Mouse (Mus musculus): ENCODE results near the gene H2afy.
"Not testable (repeated sequence)": the region's sequence is repeated elsewhere in the genome, so short reads cannot be mapped to it uniquely, and the experiment has no call there.

Gene H2afy

DNA sequence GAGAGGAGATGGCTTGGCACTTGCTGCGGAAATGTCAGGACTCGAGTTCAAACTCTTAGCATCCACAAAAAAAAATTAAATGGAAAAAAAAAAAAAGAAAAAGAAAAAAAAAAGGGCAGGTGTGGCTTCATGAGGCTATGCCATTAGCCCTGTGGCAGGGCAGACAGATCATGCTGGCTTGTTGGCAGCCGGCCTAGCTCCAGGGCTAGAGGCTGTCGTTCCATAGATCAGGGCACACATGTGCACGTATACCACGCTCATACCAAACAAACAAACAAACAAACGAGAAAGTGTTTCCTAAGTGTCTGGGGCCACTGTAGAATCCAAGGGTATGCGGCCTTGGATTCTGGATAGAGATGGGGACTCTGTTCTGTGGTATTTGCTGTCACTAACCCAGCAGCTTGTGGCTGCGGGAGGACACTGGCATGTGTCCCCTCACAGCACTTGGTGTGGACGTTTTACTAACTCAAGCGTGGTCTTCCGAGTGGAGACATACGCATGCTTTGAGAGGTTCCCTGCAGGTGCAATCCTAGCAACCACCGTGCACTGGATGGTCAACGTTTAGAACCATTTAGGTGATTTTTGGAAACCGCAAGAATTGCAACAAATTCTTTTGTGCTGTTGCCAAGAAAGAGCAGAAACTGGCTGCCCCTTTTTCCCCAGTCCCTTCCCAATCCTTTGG, 64.4 kb downstream of the H2afy start:
- DNase-seq (ENCODE audit: low read depth) = no peak

DNA sequence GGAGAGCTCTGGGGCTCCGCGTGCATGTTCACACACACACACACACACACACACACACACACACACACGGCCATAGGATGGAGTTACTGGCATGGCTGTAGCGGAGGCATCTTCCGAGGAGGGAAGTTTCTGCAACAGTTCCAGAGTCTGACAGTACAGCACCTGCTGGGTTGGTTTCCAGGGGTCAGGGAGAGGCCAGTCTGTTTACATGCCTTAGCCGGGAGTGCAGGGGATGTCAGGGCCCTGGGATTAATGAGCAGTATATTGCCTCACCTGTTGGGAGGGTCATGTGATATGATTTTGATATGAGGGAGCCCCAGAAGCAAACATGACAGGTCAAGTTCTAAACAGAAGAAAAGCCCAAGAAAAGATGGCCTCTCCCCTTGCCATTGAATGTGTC, 66.5 kb downstream of the H2afy start:
- no peak for DNase-seq (ENCODE audit: low read depth)

DNA sequence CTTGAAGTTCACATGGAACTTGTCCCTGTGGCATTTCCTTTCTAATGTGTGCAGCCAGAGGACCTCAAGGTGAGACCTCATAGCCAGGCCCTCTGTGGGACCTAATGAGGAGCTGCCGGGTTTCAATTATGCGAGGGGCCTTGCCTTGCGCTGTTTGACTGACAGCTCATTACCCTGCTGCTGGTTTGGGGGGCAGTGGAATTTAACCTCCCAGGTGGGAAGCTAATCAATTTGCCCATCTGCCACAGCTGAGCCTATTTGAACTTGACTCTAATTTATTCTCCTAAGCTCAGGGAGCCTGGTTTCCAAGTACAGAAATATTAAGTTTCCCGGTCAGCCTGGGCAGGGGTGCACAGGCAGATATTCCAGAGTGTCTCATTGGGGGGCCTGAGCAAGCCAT, 67.6 kb downstream of the H2afy start:
- DNase-seq (ENCODE audit: low read depth) = no peak

DNA sequence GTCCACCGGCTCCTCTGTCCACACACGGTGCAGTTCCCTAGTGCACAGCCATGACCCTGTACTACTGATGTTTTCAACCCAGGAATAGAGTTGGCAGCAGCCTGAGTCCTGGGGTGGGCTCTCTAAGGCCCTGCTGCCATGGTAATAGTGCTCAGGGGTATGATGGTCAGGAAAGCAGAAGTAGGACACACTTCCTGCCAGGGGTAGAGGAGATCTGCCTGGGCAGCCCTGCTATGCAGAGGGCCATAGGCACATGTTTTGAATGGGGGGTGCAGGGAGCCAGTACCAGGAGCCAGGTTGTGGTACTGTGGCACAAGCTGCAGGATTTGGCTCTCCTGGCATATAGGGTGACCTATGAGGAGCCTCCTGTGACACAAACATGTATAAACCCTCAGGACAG, 69.3 kb downstream of the H2afy start:
- DNase-seq (ENCODE audit: low read depth) = no peak

DNA sequence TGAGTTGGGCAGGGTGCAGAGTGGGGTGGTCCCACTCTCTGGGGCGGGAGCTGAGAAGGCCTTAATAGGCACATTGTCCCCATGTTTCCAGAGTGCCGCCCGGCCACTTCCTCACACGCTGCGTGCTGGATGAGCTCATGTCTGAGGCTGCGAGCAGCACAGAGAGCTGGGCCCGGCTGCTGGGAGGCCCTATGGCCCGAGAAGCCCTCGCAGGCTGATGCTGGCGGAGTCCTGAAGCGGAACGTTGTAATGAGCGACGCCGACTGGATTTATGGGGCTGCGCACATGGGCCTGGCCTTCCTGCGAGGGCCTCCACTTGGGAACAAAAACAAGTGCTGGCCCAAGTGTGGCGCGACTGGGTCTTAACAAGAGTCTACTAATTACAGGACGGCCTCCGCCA, 70.0 kb downstream of the H2afy start:
- no peak for DNase-seq (ENCODE audit: low read depth)

DNA sequence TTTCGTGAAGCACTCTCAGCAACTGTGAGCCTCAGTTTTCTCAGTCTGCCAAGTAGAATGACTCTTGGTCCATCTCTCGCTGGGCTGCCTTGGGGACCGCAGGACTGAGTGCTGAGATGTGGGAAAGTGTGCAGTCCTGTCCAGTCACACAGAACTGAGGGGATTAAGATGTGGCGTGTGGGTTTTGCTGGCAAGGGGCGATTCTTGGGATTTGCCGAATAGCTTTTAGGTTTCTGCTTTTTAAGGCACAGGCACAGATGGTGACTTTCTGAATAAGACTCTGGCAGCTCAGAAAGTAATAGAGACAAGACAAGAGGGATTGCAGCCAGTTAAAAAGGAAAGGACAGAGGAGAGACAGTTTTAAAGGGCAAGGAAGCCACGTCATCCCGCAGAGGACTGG, 78.4 kb downstream of the H2afy start:
- no peak for DNase-seq (ENCODE audit: low read depth)

DNA sequence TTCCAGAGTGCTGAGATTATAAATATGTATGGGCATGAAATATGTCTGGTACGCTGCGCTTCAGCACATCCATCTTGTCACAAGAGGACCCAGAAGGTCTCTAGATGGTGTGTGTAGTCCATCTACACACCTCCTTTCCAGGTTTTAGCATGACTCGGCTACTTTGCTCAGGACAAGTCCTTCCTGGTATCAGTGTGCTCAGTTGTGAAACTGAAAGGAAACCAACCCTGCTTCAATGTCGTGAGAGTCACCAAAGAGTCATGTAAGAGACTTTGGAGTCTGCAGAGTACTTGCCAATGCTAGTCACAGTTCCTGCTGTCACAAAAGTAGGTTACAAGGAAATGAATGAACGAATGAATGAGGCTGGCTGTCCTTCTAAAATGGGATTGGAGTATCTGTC, 80.4 kb downstream of the H2afy start:
- DNase-seq (ENCODE audit: low read depth) = no peak

DNA sequence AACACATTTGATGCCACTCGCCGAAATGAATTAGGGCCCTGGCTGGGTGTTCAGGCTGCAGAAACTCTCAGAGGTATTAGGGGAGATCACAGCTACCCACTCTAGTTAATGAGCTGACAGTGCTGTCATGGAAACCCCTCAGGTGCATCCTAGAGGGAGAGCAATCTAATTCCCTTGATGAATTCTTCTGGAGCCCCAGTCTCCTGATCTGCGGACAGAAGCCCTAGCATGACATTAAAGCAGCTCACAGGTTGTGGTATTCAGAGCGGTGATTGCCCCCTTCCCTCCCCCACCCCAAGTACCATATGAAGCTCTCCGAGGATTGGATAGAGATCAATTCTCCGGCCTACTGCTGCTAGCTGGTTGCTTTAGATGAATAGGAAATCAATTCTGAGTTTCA, 82.1 kb downstream of the H2afy start:
- DNase-seq (ENCODE audit: low read depth) = no peak

DNA sequence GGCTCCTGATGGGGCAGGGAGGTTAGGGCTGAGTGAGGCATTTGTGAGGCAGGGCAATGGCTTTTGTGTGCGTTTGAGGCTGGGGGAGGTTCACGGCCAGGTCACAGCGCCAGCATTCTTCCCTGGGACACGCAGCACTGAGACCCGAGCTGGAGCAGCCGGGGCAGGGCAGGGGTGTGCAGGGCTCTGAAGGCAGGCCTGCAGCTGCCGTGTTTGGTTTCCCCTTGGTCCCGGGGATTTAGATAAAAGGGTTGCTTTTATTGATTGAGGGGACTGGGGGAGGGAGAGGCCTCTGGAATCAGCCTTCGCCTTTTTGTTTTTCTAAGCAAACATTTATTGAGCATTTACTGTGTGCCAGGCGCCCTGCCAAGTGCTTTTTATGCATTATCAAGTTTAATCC, 83.4 kb downstream of the H2afy start:
- no peak for DNase-seq (ENCODE audit: low read depth)

DNA sequence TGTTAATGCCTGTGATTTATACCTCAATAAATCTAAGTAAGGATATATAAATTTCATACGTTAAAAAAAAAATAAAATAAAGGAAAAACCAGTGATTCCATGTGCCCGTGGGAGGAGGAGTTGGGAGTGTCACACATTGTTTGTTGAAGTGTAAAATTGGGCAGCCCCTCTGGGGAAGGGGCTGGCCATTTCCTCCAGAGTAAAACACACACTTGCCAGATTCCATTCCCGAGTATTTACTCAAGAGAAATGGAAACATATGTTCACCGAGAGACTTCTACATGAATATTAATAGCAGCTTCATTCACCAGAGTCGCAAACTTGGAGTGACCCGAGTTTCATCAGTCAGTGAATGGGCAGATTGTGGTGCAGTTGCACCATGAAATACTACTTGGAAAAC, 85.9 kb downstream of the H2afy start:
- no peak for DNase-seq (ENCODE audit: low read depth)

DNA sequence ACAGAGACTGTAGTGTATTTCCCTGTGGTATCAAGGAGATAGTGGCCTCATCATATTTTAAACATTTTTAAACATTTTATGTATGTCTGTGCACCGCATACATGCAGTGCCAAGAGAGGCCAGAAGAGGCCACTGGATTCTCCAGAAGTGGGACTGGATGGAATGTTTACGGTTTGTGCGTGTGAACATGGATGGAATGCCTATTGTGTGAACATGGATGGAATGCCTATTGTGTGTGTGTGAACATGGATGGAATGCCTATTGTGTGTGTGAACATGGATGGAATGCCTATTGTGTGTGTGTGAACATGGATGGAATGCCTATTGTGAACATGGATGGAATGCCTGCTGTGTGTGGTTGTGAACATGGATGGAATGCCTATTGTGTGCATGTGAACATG, 93.9 kb downstream of the H2afy start:
- no peak for DNase-seq (ENCODE audit: low read depth)

DNA sequence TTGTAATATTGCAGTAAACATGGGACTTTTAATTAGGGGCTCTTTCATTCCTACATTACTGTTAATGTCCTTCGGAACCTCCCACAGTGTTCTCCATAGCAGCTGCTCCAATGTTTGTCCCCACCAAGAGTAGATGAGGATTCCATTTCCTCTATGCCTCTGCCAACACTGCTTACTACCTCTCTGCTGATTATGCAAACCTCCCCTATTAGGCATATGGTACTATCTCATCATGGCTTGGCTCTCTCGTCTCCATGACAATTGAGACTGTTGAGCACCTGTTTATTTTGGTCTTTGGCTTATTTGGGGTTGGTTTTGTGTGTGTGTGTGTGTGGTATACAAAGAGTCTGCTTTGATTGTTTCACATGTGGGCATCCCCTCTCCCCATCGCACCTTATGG, 95.5 kb downstream of the H2afy start:
- DNase-seq (ENCODE audit: low read depth) = no peak

DNA sequence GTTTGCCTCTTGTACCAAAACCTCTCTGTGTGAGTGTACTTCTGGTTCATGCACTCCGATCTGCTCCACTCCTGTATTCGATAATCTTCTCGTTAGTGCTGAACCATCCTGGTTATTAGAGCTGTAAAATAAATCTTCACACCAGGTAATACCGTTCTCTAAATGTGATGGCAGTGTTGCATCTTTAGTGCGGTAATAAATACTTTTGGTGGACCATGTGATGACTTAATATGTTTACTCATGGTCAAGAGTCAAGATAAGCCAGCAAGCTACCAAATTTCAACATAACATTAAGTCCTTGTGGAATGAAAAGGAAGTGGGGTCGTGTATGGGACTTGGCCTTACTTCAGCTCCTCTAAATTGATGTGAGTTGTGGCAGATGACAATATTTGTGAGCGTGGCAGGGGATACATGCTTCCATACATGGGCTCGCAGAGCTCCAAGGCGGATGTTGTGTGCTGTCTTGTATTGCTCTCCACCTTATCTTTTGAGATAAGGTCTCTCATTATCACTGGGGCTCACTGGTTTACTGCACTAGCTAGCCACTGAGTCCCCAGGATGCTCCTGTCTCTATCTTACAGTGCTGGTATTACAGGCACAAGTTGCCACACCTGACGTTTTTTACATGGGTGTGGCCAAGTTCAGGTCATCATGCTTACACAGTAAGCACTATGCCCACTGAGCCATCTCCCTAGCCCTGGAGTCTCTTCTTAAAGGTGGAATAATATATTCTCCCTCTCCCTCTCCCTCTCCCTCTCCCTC, 96.4 kb downstream of the H2afy start:
- no peak for DNase-seq (ENCODE audit: low read depth)

DNA sequence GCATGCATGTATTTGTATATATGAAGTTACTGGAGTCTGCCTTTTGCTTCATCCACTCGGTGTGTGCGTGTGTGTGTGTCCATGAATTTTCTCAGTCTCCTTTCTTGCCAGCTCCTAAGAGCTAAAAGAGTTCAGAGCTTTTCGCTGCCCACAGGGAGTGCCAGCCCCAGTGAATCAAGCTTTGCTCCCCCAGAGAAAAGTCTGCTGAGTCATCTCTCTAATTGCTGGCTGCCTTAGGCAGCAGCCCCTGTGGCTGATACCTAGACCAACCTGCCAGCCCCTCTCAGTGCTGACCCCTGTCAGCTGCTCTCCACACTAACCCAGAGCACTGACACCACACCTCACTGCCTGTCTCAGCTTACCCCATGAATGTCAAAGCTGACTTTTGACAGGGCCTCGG, 107.2 kb downstream of the H2afy start:
- no peak for DNase-seq (ENCODE audit: low read depth)

DNA sequence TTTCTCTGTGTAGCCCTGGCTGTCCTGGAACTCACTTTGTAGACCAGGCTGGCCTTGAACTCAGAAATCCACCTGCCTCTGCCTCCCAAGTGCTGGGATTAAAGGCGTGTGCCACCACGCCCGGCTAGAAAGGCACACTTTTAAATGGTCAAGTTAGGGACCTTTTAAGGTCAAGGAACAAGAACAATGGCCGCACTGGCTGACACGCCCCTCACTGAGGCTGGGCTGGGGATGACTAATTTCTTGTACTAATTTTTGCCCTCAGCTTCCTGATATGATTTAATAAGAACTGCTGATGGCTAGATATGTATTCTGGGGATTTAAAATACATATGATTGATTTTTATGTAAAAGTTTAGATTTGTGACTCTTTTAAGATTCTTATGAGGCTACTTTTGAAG, 108.2 kb downstream of the H2afy start:
- not testable (repeated sequence) for DNase-seq (ENCODE audit: low read depth)

DNA sequence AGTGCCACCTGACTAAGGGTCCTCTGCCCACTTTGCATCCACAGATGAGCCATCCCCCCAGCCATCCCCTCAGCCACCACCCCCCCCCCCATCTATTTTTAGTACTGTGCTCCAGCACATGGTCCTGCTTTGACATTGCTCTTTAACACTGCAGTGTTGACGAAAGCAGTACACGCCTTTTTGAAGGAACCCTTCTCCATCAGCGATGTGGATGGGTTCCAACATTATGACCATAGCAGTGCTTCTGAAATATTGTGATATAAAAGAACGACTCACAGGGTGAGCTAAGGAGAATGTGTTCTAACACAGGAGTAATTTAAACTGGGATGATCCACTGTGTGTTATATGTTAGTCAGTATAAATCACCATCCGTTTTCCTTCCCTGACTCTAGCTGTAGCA, 109.5 kb downstream of the H2afy start:
- DNase-seq (ENCODE audit: low read depth) = no peak

DNA sequence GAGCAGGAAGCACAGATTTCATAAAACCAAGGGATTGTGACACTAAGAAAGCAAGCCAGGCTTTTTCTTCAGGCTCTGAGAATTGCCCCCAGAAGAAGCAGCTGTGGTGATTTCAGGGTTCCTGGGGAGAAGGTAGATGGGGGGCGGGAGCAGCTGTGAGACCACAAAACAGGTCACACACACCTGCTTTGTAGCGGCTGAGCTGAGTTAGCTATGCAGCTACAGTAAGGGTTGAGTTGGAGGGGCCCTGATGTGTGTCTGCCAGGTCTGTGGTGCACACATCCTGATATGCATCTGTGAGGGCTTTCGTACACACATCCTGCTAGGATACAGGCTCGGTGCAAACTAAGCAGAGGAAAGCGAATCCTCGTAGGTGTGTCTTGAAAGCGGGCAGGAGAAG, 110.1 kb downstream of the H2afy start:
- DNase-seq (ENCODE audit: low read depth) = no peak

DNA sequence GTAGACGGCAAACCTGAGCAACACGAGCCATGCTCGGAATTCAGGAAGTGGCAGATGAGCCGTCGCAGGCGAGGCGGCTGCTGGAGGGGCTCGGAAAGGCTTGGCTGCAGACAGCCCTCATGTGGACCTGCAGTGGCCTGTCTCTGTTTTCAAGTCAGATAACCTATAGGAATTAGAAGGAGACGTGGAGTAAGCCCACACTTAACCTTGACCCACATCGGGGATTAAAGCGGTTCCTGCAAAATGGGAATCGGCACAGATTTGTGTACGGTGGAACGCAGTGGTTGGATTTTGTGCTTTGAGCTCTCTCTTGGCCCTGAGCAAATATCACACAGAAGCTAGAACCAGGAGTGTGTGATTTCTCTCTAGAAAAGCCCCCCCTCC, 111.1 kb downstream of the H2afy start:
- DNase-seq (ENCODE audit: low read depth) = no peak

DNA sequence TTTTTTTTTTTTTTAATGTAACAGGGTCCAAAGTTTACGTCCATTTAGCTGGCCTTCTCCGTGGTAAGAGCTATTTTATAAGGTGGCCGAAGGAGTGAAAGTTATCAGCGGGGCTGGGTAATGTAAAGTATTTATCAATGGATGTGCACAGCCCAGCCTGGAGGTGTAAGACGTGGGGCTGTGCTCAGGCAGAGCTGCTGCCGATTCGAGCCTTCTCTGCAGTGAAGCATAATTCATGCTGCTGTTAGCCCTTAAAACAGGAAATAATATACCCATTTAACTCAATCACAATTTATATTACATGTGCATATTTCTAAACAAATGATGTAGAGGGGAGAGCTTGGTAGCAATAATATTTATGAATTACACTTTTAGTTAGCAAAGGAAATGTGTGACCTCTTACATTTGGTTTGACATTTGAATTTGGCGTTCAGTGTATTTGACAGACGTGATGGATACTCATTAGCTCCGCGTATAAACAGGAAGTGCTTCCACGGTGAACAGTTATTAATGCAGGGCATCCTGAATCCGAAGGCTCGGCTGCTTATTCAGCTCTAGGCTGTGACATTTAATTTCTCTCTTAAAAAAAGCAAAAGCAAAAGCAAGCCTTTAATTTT, 111.6 kb downstream of the H2afy start:
- DNase-seq (ENCODE audit: low read depth) = peak; percentile 4
